Mouse (Mus musculus) MEL (cell line): ENCODE data around the gene Gm28635.

Experiments
- CTCF ChIP-seq, 3 experiments: IDR thresholded peaks in 2 of 3; conservative IDR thresholded peaks in 1 of 3; 2 replicates each; pipeline ENCODE4 v1.5.1; 2011 to 2012; ENCODE audit warnings: low read length in 3 of 3, low read depth in 2 of 3, mild to moderate bottlenecking in 2 of 3, improper control_type of control experiment in 1 of 3, inconsistent platforms in 1 of 3, mixed read lengths in 1 of 3, moderate library complexity in 1 of 3; ENCODE audit not compliant: control insufficient read depth in 1 of 3, insufficient read depth in 1 of 3, poor library complexity in 1 of 3, severe bottlenecking in 1 of 3
- E2F4 ChIP-seq: IDR thresholded peaks from 2 replicates; pipeline ENCODE4 v1.6.1; 2011; ENCODE audit warnings: low read depth, low read length, improper control_type of control experiment, borderline replicate concordance
- JUND ChIP-seq: IDR thresholded peaks from 2 replicates; pipeline ENCODE4 v1.6.1; 2011; ENCODE audit warnings: low read depth, mild to moderate bottlenecking, improper control_type of control experiment, low read length

DNA sequence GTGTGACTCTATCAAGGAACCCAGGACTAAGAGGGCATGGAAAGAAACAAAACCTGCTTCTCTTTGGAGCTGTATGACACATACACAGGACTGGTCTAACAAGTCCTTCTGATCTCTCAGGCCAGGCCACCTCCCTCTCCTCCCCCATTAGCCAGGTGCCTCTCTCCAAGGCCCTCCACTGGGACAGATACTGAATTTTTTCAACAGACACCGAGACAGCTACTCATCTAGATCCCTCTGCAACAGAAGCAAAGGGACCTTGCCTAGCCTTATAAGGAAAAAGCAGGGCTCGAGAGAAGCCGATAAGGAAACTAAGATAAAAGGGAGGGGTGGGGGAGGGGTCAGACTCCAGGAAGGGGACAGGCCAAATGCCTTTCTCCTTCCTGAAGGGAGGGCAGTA lies 44.8 kb downstream of the Gm28635 start:
- TF ChIP-seq CTCF (IDR thresholded peaks at IDR 0.05 in 2 of 3, conservative IDR thresholded peaks at IDR 0.05 in 1 of 3; ENCODE audit: control insufficient read depth in 1 of 3, insufficient read depth in 1 of 3, low read depth in 2 of 3, low read length in 3 of 3, poor library complexity in 1 of 3, severe bottlenecking in 1 of 3) (no peak), E2F4 (no peak), JUND (no peak)
